Mouse (Mus musculus): ENCODE data around the gene Klhl24.

GRCm38 (mm10) chr16:20116069-20116468, 18.7 kb downstream of the Klhl24 start:
- TF ChIP-seq CTCF (IDR thresholded peaks at IDR 0.05; ENCODE audit: borderline replicate concordance, extremely low read depth, insufficient read depth, insufficient read length) (no peak), POLR2A (IDR thresholded peaks at IDR 0.05; ENCODE audit: borderline replicate concordance, extremely low read depth, insufficient read depth, insufficient read length, poor library complexity, severe bottlenecking) (no peak)

Data from brain, embryonic 14.5 days (tissue).